Mouse (Mus musculus) E14TG2a.4 (cell line): Measurements from ENCODE around the gene 4930524B15Rik.

Experiments
- H3K27me3 ChIP-seq: 2 replicates; pipeline ENCODE4 v1.6.1; 2014; ENCODE audit warnings: low read length, control low read depth; ENCODE audit not compliant: insufficient read depth
- H3K36me3 ChIP-seq: 2 replicates; pipeline ENCODE4 v1.6.1; 2014; ENCODE audit warnings: low read length, control low read depth; ENCODE audit not compliant: insufficient read depth
- H3K4me1 ChIP-seq: replicated peaks from 2 replicates; pipeline ENCODE4 v1.6.1; 2014; ENCODE audit warnings: low read depth, low read length, control low read depth
- H3K4me3 ChIP-seq: replicated peaks from 2 replicates; pipeline ENCODE4 v1.5.1; 2014; ENCODE audit warnings: mild to moderate bottlenecking, low read length
- H3K9me3 ChIP-seq: 2 replicates; pipeline ENCODE4 v1.6.1; 2014; ENCODE audit warnings: low read length, control low read depth
- CTCF ChIP-seq: conservative IDR thresholded peaks from 2 replicates; pipeline ENCODE4 v1.5.1; 2014; ENCODE audit warnings: low read length
- NANOG ChIP-seq: IDR thresholded peaks from 2 replicates; pipeline ENCODE4 v1.6.1; 2014; ENCODE audit warnings: borderline replicate concordance, low read length, mixed read lengths
- POU5F1 ChIP-seq: IDR thresholded peaks from 2 replicates; pipeline ENCODE4 v1.6.1; 2014; ENCODE audit warnings: low read length, borderline replicate concordance

4930524B15Rik gene

GRCm38 (mm10) chr11:31945471-31945870, 19.9 kb upstream of the 4930524B15Rik start:
- Histone ChIP-seq H3K36me3 (no peaks in the 10 kb centered on the region), H3K4me1 (peaks cover 21% of the 10 kb centered on the region), H3K4me3 (no peak overlapping the region), H3K9me3 (no peaks in the 10 kb centered on the region), H3K27me3 (peaks cover 10% of the 10 kb centered on the region)
- no peak for TF ChIP-seq CTCF

- no peak for TF ChIP-seq NANOG
- TF ChIP-seq POU5F1: peak; percentile 94; the same call in 1 of the 2 replicates
- no peak for TF ChIP-seq CTCF
- Histone ChIP-seq H3K4me1 (peaks cover 21% of the 10 kb centered on the region), H3K36me3 (no peaks in the 10 kb centered on the region), H3K27me3 (peaks cover 29% of the 10 kb centered on the region), H3K4me3 (peak overlapping the region; percentile 75), H3K9me3 (no peaks in the 10 kb centered on the region)
Measured at GRCm38 (mm10) chr11:31948462-31949330, 16.7 kb upstream of the 4930524B15Rik start.

- Histone ChIP-seq H3K36me3 (no peaks in the 10 kb centered on the region), H3K9me3 (no peaks in the 10 kb centered on the region), H3K4me3 (peak overlapping the region; percentile 75), H3K4me1 (peaks cover 21% of the 10 kb centered on the region), H3K27me3 (peaks cover 29% of the 10 kb centered on the region)
- TF ChIP-seq POU5F1 (no peak), CTCF (peak; percentile 79), NANOG (no peak)
Measured at GRCm38 (mm10) chr11:31949331-31949785, 16.0 kb upstream of the 4930524B15Rik start.

- TF ChIP-seq NANOG: no peak
- no peak for TF ChIP-seq CTCF
- no peak for TF ChIP-seq POU5F1
- H3K36me3 ChIP-seq: no peaks in the 10 kb centered on the region
- peaks cover 15% of the 10 kb centered on the region for H3K9me3 ChIP-seq
- no peak overlapping the region for H3K4me3 ChIP-seq
- H3K27me3 ChIP-seq: peaks cover 3% of the 10 kb centered on the region
- H3K4me1 ChIP-seq: peaks cover 5% of the 10 kb centered on the region
Measured at GRCm38 (mm10) chr11:31960071-31960470, 5.3 kb upstream of the 4930524B15Rik start.

- Histone ChIP-seq H3K4me3 (no peak overlapping the region), H3K9me3 (no peaks in the 10 kb centered on the region), H3K4me1 (peaks cover 12% of the 10 kb centered on the region), H3K27me3 (peaks cover 12% of the 10 kb centered on the region), H3K36me3 (no peaks in the 10 kb centered on the region)
- TF ChIP-seq POU5F1: no peak
- no peak for TF ChIP-seq CTCF
- no peak for TF ChIP-seq NANOG
Measured at GRCm38 (mm10) chr11:31963993-31964392, 1.4 kb upstream of the 4930524B15Rik start.

- H3K27me3 ChIP-seq: no peaks in the 10 kb centered on the region
- no peak overlapping the region for H3K4me3 ChIP-seq
- no peaks in the 10 kb centered on the region; the same call in none of the 2 replicates for H3K36me3 ChIP-seq
- H3K4me1 ChIP-seq: peaks cover 12% of the 10 kb centered on the region
- TF ChIP-seq NANOG: no peak
- no peak for TF ChIP-seq POU5F1
- no peak for TF ChIP-seq CTCF
- H3K9me3 ChIP-seq: peaks cover 7% of the 10 kb centered on the region
Measured at GRCm38 (mm10) chr11:31974132-31974531, 8.7 kb downstream of the 4930524B15Rik start.

- H3K4me3 ChIP-seq: no peak overlapping the region
- peaks cover 12% of the 10 kb centered on the region for H3K4me1 ChIP-seq
Measured at GRCm38 (mm10) chr11:31974826-31975225, 9.4 kb downstream of the 4930524B15Rik start.

GRCm38 (mm10) chr11:31975678-31976077, 10.3 kb downstream of the 4930524B15Rik start:
- Histone ChIP-seq H3K36me3 (no peaks in the 10 kb centered on the region; the same call in none of the 2 replicates), H3K9me3 (peaks cover 20% of the 10 kb centered on the region), H3K4me3 (no peak overlapping the region), H3K27me3 (no peaks in the 10 kb centered on the region), H3K4me1 (peaks cover 12% of the 10 kb centered on the region)
- no peak for TF ChIP-seq NANOG
- no peak for TF ChIP-seq POU5F1
- no peak for TF ChIP-seq CTCF

More at GRCm38 (mm10) chr11:31974826-31975225, 9.4 kb downstream of the 4930524B15Rik start:
- no peaks in the 10 kb centered on the region for H3K27me3 ChIP-seq
- TF ChIP-seq NANOG: no peak
- TF ChIP-seq POU5F1: no peak
- TF ChIP-seq CTCF: no peak
- H3K36me3 ChIP-seq: no peaks in the 10 kb centered on the region; the same call in none of the 2 replicates
- H3K9me3 ChIP-seq: peaks cover 14% of the 10 kb centered on the region

GRCm38 (mm10) chr11:31976137-31976536, 10.7 kb downstream of the 4930524B15Rik start:
- Histone ChIP-seq H3K4me3 (no peak overlapping the region), H3K4me1 (peaks cover 12% of the 10 kb centered on the region), H3K36me3 (no peaks in the 10 kb centered on the region; the same call in none of the 2 replicates), H3K27me3 (no peaks in the 10 kb centered on the region), H3K9me3 (peaks cover 22% of the 10 kb centered on the region)
- TF ChIP-seq CTCF (no peak), NANOG (no peak), POU5F1 (no peak)
